Mouse (Mus musculus): ENCODE measurements at regions not wholly inside any gene's neighbourhood (a gene's known extent, or its start where the extent isn't known, plus 50 kb on each side); places are given as distances from the start of the nearest gene placed in this dataset.

DNA sequence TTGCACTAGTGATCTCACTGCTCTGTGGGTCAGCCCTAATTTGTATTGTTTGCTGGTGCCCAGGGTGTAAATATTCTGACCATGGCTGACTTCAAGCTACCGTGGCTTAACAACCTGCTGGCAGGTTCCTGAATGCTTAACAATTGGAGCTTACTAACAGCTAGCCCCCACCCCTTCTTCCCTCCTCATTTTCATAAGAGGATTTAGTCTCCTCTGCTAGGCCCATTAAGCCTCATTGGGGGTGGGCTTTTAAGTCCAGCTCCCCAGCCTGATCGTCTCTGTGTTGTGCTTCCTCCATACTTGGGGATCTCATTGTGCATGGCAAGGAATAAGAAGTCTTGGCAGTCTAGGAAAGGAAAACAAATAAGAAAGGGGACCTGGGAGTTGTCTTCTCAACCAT is 118.6 kb upstream of the Snx19 start:
- DNase-seq: no peak

DNA sequence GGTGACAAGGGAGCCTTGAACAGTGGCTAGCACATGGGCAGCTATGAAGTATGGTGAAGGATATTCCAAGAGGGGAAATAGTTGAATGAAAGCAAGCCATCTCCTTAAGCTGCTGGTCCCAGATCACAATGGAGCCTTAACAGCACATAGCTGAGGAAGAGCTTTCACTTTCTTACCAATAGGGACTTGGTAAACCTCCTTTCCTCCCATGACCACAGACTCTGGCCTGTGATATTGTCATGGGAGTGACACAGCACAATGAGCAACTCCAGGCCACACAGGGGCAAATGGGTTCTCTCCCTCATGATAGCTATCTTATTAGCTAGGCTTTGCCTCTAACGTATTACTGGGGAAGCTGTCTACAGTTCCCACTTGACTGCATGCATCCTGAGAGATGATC is 113.5 kb upstream of the Snx19 start:
- no peak for DNase-seq

DNA sequence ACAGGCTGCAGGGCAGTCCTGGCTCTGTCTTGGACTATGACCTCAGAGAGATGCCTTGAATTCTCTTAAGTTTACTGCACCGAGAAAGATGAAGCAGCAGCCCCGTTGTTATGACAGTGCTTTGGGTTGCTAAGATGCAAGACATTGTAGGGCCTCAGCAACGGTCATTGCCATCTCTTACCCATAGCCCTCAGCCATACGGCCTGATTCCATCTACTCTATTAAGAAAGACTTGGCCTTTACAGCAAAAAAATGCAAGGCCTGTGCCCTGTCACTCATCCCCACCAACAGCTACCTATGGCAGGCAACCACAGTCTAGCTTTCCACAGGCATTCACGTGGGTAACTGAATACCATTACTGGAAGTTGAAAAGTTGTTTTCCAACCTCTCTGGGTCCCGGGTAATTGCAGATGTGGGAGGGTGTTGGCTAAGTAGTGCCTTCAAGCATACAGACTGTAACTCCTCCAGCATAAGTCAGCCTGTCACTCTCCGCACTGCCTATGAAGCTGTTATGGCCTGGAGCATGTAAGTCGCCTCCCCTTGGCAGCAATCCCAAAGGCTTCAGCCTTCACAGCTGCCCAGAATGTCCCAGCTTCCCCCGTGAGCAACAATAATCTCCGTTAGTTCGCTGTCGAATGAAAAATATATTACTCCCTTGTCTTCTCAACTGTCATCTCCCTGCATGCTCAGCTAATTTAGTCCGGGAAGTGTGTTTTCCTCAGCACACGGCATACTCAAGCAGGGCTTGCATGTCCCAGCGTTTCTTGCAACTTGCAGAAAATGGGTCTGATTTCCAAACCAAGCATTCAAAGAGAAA is 112.3 kb upstream of the Snx19 start:
- DNase-seq: no peak

DNA sequence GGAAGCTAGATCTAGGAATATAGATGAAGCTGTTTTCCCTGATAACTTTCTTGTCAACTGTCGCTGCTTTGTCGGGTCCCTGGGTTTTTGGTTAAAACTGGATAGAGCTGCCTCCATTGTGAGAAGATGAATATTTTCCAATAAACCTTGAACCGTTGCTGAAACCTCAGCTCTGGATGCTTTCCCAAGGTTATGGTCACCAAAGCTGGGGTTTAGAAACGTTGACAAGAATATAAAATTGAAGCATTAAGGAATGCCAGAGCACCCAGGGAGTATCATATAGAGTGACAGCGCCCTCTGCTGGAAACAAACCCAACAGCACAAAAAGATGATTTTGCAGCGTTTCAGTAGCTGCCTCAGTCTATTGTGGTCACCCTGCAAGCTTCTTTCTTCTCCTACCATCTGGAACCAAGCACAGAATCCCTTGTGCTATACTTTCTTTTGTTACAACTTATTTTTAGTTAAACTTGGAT is 111.7 kb upstream of the Snx19 start:
- no peak for DNase-seq

DNA sequence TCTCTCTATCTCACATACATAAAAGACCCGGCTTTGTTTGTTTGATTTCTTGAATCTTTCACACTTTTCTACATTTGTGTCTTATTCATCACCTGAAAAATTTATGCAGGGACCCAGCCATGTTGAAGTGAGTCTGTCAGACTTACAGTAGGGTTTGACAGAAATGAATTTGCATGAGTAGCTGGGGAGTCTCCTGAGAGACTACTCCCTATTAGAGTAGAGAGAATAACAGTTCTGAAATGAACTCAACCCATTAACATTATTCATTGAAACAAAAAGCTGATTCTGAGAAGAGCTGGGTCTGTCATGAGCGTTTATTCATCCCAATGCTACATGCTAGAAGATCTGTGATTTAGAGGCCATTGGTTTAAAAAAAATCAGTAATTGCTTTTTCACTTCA is 82.0 kb upstream of the Snx19 start:
- no peak for DNase-seq

DNA sequence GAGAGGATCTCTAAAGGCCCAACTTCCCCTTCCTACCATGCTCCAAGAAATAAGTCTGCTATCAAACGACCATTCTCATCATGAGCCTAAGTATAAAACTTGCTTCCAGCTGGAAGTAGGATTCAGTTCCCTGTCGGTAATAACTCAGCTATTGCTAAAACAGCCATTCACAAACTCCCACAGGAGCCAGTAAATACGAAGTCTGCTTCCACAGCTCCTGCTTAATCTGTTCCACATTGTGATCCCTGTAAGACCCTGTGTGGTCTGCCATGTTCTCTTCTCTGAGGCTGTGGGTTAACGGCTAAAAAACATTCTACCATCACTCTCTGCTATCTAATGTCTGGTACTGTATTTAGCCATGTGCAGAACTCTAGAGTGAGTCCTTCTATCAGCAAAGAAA is 72.9 kb upstream of the Snx19 start:
- no peak for DNase-seq

DNA sequence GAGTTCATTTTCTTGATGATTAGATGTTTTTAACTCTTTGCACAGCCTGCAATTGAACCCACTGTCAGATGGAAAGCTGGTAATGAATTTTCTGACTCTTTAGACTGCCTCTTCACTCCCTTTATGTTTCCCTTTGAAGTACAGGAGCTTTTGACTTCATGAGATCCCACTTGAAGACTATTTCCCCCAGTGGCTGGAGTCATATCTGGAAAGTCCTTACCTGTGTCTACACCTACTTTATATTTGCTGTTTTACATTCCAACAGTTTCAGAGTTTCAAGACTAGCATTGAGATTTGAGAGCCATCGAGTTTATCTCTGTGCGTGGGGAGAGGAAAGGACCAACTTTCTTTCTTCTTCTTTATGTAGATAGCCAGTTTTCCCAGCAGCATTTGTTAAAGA is 71.3 kb upstream of the Snx19 start:
- no peak for DNase-seq

DNA sequence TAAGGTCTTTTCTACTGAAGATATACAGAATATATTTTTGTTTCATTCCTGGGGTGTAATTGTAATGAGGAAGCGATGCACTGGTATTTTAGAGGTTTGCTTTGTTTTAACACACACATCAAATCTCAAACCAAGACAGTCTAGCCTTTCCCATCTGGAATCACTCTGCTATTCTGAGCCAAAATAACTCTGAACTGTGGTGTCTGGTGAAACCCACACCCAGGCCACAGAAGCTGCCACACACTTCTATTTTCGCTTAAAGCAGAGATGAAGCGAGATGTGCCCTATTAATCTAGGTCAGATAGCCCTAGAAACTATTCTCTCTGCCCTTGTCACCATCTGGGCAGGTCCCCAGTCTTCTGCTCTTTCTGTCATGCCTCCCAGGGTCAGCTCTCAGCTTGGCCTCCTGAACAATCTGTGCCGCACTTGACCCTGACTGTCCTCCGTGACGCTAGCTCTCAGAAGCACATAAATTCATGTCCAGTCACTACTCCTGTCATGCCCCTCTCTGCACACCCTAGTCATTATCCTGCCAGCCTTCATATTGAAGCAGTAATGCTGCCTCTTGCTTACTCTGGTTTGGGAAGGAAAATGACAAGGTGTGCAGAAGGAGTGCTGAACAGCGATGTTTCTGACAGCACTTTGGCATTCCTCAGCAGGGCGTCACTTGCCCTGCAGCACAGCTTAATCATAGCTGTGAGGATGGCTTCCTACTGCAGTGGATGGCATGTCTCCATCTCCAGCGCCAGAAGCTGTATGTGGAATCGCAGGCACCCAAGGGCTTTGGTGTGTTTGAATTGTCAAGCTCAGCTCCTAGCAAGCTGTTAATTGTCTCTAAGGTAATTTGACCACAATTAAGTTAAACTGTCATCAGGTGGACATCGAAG is 57.1 kb upstream of the Snx19 start:
- DNase-seq: no peak

DNA sequence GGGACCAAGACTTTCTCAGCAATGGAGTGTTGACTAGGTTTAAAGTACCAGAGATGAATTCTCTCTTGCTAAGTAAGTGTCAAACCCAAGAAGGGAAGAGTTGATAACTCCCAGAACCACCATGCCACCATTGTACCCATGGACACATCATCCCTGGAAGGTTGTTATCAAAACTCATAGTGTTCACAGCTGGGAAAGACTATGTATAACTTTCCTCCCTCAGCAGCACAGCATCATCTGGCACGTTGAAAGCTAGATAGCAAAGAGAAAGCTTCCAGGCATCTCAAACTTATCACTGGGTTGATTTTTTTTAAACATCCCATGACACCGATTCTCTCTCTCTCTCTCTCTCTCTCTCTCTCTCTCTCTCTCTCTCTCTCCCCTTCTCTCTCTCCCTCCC is 56.1 kb upstream of the Snx19 start:
- no peak for DNase-seq

DNA sequence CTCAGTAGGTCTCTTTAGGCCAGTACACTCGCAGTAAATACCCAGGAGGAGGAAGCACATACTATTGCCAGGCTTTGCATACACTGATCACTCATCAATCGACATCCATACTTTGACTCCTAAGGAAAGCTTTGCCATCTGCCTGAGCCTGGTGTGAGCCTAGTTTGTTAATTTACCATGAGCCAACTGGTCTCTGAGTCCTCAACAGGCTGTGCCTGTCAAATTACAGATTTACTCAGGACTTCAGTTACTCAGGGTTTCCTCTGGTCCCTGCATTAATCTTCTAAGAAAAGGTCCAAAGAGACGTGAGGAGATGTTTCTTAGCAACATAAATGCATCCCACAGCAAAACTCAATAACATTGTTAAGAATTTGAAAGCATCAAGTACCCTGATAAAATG is 50.0 kb upstream of the Snx19 start:
- no peak for DNase-seq

Data from thymus, postnatal 36 days (tissue).